In the genomic region with DNA sequence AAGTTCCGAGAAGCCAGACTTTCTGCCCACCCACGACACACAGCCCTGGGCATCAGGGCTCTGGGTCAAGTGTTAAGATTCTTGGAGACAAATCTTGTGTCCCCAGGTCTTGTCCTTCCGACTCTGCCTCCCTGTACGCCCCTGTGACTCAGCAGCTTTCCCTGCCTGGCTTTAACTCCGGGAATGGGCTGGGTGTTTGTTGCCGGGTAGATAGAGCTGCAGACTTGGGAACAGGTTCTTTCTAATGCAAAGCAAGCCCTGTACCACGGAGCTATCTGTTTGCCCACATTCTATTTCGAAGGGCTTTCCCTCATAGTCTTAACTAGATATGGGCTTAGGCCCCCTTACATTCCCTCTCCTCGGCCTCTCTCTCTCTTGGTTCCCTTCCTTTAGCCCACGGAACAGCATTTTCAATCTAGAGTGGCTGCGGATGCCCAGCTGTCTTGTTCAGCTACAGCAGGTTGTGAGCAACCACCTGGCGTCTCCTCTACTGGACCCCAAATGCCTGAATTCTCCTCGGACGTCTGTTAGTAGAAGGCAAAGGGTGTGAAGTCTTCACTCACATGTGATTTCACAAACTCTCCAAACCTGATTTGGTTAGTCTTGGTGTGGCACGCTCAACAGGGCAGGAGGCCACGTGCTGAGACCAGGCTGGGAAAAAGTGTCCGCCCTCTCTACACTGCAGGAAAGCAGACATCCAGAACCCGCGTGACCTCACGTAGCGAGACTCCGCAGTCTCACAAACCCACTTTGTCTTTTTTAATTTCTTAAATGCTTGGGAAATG, we compare ENCODE assay signal across 7 mouse cellular contexts. TPM values are rescaled to one million over a fixed set of nuclear protein-coding genes. Genes with fewer than 3 reads are reported as not detected.
DNase-seq lines count a peak whose midpoint lies in the region; ATAC-seq lines count a peak whose summit lies in the region.

No protein-coding gene starts in this region.

- H3K4me1 ChIP-seq in embryonic facial prominence, embryonic 14.5 days (ENCODE audit: control insufficient read depth, insufficient read depth, low read length), result peaks cover 28% of the 10 kb centered on the region
- H3K4me1 ChIP-seq in hindbrain, embryonic 10.5 days (replicated peaks), result peaks cover 51% of the 10 kb centered on the region
- peaks cover 35% of the 10 kb centered on the region for H3K4me1 ChIP-seq in liver, embryonic 11.5 days (replicated peaks; ENCODE audit: control insufficient read depth, insufficient read depth, low read length)

- WGBS in embryonic facial prominence, embryonic 14.5 days, result 16% methylated on average over 22 of the region's 22 CpGs
- WGBS in hindbrain, embryonic 10.5 days, result 11% methylated on average over 22 of the region's 22 CpGs
- WGBS in liver, embryonic 11.5 days, result 11% methylated on average over 22 of the region's 22 CpGs

- ATAC-seq in embryonic facial prominence, embryonic 14.5 days (ENCODE audit: low read depth), result peak; percentile 24; the same call in 1 of the 2 replicates
- ATAC-seq in liver, embryonic 11.5 days (replicated peaks; ENCODE audit: low FRiP score), result peak; percentile 35

- peak overlapping the region; percentile 98 for H3K4me3 ChIP-seq in embryonic facial prominence, embryonic 14.5 days (ENCODE audit: low read depth, low read length)
- H3K4me3 ChIP-seq in hindbrain, embryonic 10.5 days, result peak overlapping the region; percentile 97
- H3K4me3 ChIP-seq in liver, embryonic 11.5 days (ENCODE audit: low read depth, low read length), result peak overlapping the region; percentile 97

- H3K36me3 ChIP-seq in embryonic facial prominence, embryonic 14.5 days (ENCODE audit: control insufficient read depth, insufficient read depth, low read length), result no peaks in the 10 kb centered on the region
- H3K36me3 ChIP-seq in hindbrain, embryonic 10.5 days, result no peaks in the 10 kb centered on the region
- no peaks in the 10 kb centered on the region for H3K36me3 ChIP-seq in liver, embryonic 11.5 days (ENCODE audit: control insufficient read depth, insufficient read depth, low read length)

- H3K27ac ChIP-seq in embryonic facial prominence, embryonic 14.5 days (replicated peaks; ENCODE audit: low read depth, low read length), result peak overlapping the region; percentile 93
- peak overlapping the region; percentile 97 for H3K27ac ChIP-seq in hindbrain, embryonic 10.5 days
- H3K27ac ChIP-seq in liver, embryonic 11.5 days (ENCODE audit: low read depth, low read length), result peak overlapping the region; percentile 97

- no peaks in the 10 kb centered on the region for H3K27me3 ChIP-seq in embryonic facial prominence, embryonic 14.5 days (replicated peaks; ENCODE audit: control insufficient read depth, insufficient read depth, low read length)
- H3K27me3 ChIP-seq in hindbrain, embryonic 10.5 days (ENCODE audit: insufficient read depth, poor library complexity, severe bottlenecking), result no peaks in the 10 kb centered on the region
- H3K27me3 ChIP-seq in liver, embryonic 11.5 days (replicated peaks; ENCODE audit: control insufficient read depth, insufficient read depth, low read length), result no peaks in the 10 kb centered on the region

- DNase-seq in thymus, postnatal 25 days, result peak; percentile 35
- no peak for DNase-seq in thymus, postnatal 10 days (ENCODE audit: low spot score in 2 of 2)
- peak; percentile 65 for DNase-seq in embryonic facial prominence, embryonic 14.5 days (ENCODE audit: low spot score)
- peak; percentile 21 for DNase-seq in hindbrain, embryonic 10.5 days (ENCODE audit: low spot score)
- no peak for DNase-seq in liver, embryonic 11.5 days (ENCODE audit: low spot score)
- DNase-seq in neural tube, embryonic 10.5 days (ENCODE audit: extremely low spot score, low spot score), result peak; percentile 37
- DNase-seq in ovary, adult 18-20 months (ENCODE audit: low spot score), result no peak

- peak overlapping the region; percentile 97 for H3K9ac ChIP-seq in embryonic facial prominence, embryonic 14.5 days (ENCODE audit: low read depth, low read length)
- peak overlapping the region; percentile 92 for H3K9ac ChIP-seq in liver, embryonic 11.5 days (ENCODE audit: low read depth, low read length)

- H3K4me2 ChIP-seq in embryonic facial prominence, embryonic 14.5 days (ENCODE audit: low read depth, low read length), result peak overlapping the region; percentile 92
- H3K4me2 ChIP-seq in liver, embryonic 11.5 days, result peak overlapping the region; percentile 86

- no peaks in the 10 kb centered on the region for H3K9me3 ChIP-seq in embryonic facial prominence, embryonic 14.5 days (ENCODE audit: control insufficient read depth, low read length)
- H3K9me3 ChIP-seq in hindbrain, embryonic 10.5 days, result no peaks in the 10 kb centered on the region
- no peaks in the 10 kb centered on the region for H3K9me3 ChIP-seq in liver, embryonic 11.5 days (ENCODE audit: control insufficient read depth, low read length)

RNA-seq across cellular contexts. Expression of a gene that starts 0.8 kb away (rescaled TPM):
- 239 and 240 TPM in 2 replicates for polyA plus RNA-seq in embryonic facial prominence, embryonic 14.5 days (2014; fragmentation: Nextera tagmentation; extraction: Ambion mirVana)
- 222 and 241 TPM in 2 replicates for polyA plus RNA-seq in hindbrain, embryonic 10.5 days (2016; fragmentation: Nextera tagmentation; extraction: Ambion mirVana)
- 228 and 243 TPM in 2 replicates for polyA plus RNA-seq in liver, embryonic 11.5 days (2014; fragmentation: Nextera tagmentation; extraction: Ambion mirVana)

RNA-seq across cellular contexts. Expression of a gene that starts 36.4 kb away (rescaled TPM):
- polyA plus RNA-seq in embryonic facial prominence, embryonic 14.5 days (2014; fragmentation: Nextera tagmentation; extraction: Ambion mirVana), result 199 and 218 TPM in 2 replicates
- polyA plus RNA-seq in hindbrain, embryonic 10.5 days (2016; fragmentation: Nextera tagmentation; extraction: Ambion mirVana), result 149 and 168 TPM in 2 replicates
- 124 and 141 TPM in 2 replicates for polyA plus RNA-seq in liver, embryonic 11.5 days (2014; fragmentation: Nextera tagmentation; extraction: Ambion mirVana)

Comparison
In these comparisons a context has a peak if more than half of its experiments do, and no peak if none do; other contexts are left out.
1. DNase-seq: peak in thymus, postnatal 25 days (single experiment), embryonic facial prominence, embryonic 14.5 days (single experiment), hindbrain, embryonic 10.5 days (single experiment) and neural tube, embryonic 10.5 days (single experiment); none in thymus, postnatal 10 days (0 of 2), liver, embryonic 11.5 days (single experiment) and ovary, adult 18-20 months (single experiment).
2. Peak in every context shown above with its lines, with median percentiles within 50 percentile points of each other: H3K27ac ChIP-seq and H3K4me3 ChIP-seq.